Mouse (Mus musculus) intestine, embryonic 14.5 days (tissue): ENCODE measurements around the gene Nubp2. TPM values are rescaled to one million over a fixed set of nuclear protein-coding genes. Genes with fewer than 3 reads are reported as not detected.
A peak's percentile ranks its signal among the peaks of the same experiment; 100 is the strongest.

Experiments used
- ATAC-seq: fragments of 200-750 bp; cut with Nextera tagmentation; replicated peaks from 2 replicates; pipeline ENCODE4 v1.8.0; 2017; ENCODE audit warnings: low read depth, moderate number of reproducible peaks, moderate TSS enrichment, moderate library complexity; ENCODE audit not compliant: low FRiP score, low TSS enrichment
- DNase-seq: peaks from one replicate; pipeline ENCODE4 v3.0.0-alpha.2; 2018; ENCODE audit warnings: low spot score
- H3K27ac ChIP-seq: fragments of 300-500 bp; sonication (generic); 2 replicates; pipeline ENCODE4 v1.5.1; 2014; ENCODE audit warnings: low read depth, mild to moderate bottlenecking, control low read depth
- H3K27me3 ChIP-seq: fragments of 300-500 bp; sonication (generic); replicated peaks from 2 replicates; pipeline ENCODE4 v1.6.1; 2014; ENCODE audit warnings: low read length, control low read depth; ENCODE audit not compliant: control insufficient read depth, insufficient read depth
- H3K36me3 ChIP-seq: fragments of 300-500 bp; sonication (generic); 2 replicates; pipeline ENCODE4 v1.6.1; 2014; ENCODE audit warnings: low read length, control low read depth; ENCODE audit not compliant: control insufficient read depth, insufficient read depth
- H3K4me1 ChIP-seq: fragments of 300-500 bp; sonication (generic); replicated peaks from 2 replicates; pipeline ENCODE4 v1.6.1; 2014; ENCODE audit warnings: low read length, control low read depth, mixed read lengths; ENCODE audit not compliant: control insufficient read depth, insufficient read depth
- H3K4me2 ChIP-seq: fragments of 300-500 bp; sonication (generic); 2 replicates; pipeline ENCODE4 v1.6.1; 2014; ENCODE audit warnings: low read length
- H3K4me3 ChIP-seq: fragments of 300-500 bp; sonication (generic); 2 replicates; pipeline ENCODE4 v1.5.1; 2014; ENCODE audit warnings: low read depth, low read length, control low read depth, mixed read lengths
- H3K9ac ChIP-seq: fragments of 300-500 bp; sonication (generic); 2 replicates; pipeline ENCODE4 v1.6.1; 2014; ENCODE audit warnings: mild to moderate bottlenecking, low read length
- H3K9me3 ChIP-seq: fragments of 300-500 bp; sonication (generic); 2 replicates; pipeline ENCODE4 v1.6.1; 2016; ENCODE audit warnings: low read length, control low read depth; ENCODE audit not compliant: control insufficient read depth
- WGBS: fragments of 180-500 bp; shearing (Covaris S2); extraction: QIAGEN DNeasy Blood & Tissue Kit; methylation state at CpG from one replicate; pipeline ENCODE4 v1.1.7; 2014; 5-methylcytosine and 5-hydroxymethylcytosine counted together
- polyA plus RNA-seq: library from polyadenylated mRNA; unstranded; fragments of >200 nt; fragmentation: Nextera tagmentation; extraction: Ambion mirVana; gene quantifications from 2 replicates; pipeline ENCODE4 v1.2.1, GENCODE M21; 2014

Nubp2 gene
- polyA plus RNA-seq, 1 experiment from 2014 or later, result 61.9 TPM

GRCm38 (mm10) chr17:24860076-24860475 is 26.1 kb downstream of the Nubp2 start:
- Histone ChIP-seq H3K9ac (no peak overlapping the region), H3K4me3 (no peak overlapping the region), H3K27ac (no peak overlapping the region), H3K9me3 (no peaks in the 10 kb centered on the region), H3K36me3 (peaks cover 41% of the 10 kb centered on the region), H3K4me2 (no peak overlapping the region), H3K27me3 (no peaks in the 10 kb centered on the region), H3K4me1 (no peaks in the 10 kb centered on the region)
- WGBS, result 93% methylated on average over 8 of the region's 8 CpGs
- DNase-seq (no peak), ATAC-seq (no peak)

DNA sequence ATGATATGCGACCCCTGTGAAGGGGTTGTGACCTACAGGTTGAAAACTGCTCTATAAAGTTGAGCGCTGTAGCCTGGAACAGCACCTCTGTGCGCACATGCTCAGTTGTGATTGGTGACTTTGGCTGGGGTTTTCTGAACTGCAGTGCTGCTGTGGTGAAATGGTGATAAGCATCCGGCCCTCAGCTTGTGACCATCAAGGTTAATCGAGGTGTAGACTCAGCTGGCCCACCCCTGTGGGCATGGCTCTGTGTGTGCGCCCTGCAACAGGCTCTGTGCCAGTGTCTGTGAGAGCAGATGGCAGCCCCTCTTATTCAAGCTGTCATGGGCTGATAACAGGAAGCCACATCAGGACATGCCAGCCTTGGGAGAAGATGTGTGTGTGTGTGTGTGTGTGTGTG is 27.2 kb downstream of the Nubp2 start:
- 92% methylated on average over 6 of the region's 6 CpGs for WGBS
- H3K4me1 ChIP-seq, result no peaks in the 10 kb centered on the region
- no peak overlapping the region for H3K27ac ChIP-seq
- H3K27me3 ChIP-seq, result no peaks in the 10 kb centered on the region
- no peak overlapping the region for H3K4me3 ChIP-seq
- DNase-seq (no peak), ATAC-seq (no peak)
- H3K36me3 ChIP-seq, result peaks cover 47% of the 10 kb centered on the region
- H3K4me2 ChIP-seq, result no peak overlapping the region
- H3K9ac ChIP-seq, result no peak overlapping the region
- H3K9me3 ChIP-seq, result no peaks in the 10 kb centered on the region

GRCm38 (mm10) chr17:24857831-24858470 is 28.2 kb downstream of the Nubp2 start:
- ATAC-seq, result no peak
- no peak overlapping the region for H3K9ac ChIP-seq
- peaks cover 51% of the 10 kb centered on the region for H3K36me3 ChIP-seq
- no peak overlapping the region for H3K4me3 ChIP-seq
- no peak overlapping the region for H3K4me2 ChIP-seq
- H3K27me3 ChIP-seq, result no peaks in the 10 kb centered on the region
- H3K27ac ChIP-seq, result no peak overlapping the region
- no peaks in the 10 kb centered on the region for H3K4me1 ChIP-seq
- DNase-seq, result no peak
- WGBS, result 86% methylated on average over 8 of the region's 8 CpGs
- H3K9me3 ChIP-seq, result no peaks in the 10 kb centered on the region

DNA sequence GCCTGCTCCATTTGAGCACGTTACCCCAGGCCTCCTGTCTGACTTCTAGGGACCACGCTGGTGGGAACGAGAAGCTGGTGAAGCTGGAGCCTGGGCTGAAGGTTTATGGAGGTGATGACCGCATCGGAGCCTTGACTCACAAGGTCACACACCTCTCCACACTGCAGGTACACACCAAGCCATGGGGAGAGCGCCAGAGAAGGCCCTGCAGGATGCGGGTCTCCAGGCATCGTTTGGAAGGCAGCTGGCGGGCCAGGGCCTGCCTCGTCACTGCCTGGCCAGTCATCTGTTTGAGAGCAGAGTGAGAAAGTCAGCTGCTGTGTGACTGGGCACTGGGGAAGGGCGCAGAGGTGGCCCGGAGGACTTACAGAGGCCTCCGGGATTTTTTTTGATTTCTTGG is 29.6 kb downstream of the Nubp2 start:
- no peak for DNase-seq
- H3K4me3 ChIP-seq, result no peak overlapping the region
- no peak overlapping the region for H3K9ac ChIP-seq
- H3K9me3 ChIP-seq, result no peaks in the 10 kb centered on the region
- no peaks in the 10 kb centered on the region for H3K4me1 ChIP-seq
- no peak for ATAC-seq
- peaks cover 39% of the 10 kb centered on the region for H3K36me3 ChIP-seq
- no peak overlapping the region for H3K27ac ChIP-seq
- WGBS, result 87% methylated on average over 13 of the region's 13 CpGs
- 0 out of 2 replicates have a peak, but pooled peaks cover under 1% of the 10 kb centered on the region for H3K27me3 ChIP-seq
- no peak overlapping the region for H3K4me2 ChIP-seq

DNA sequence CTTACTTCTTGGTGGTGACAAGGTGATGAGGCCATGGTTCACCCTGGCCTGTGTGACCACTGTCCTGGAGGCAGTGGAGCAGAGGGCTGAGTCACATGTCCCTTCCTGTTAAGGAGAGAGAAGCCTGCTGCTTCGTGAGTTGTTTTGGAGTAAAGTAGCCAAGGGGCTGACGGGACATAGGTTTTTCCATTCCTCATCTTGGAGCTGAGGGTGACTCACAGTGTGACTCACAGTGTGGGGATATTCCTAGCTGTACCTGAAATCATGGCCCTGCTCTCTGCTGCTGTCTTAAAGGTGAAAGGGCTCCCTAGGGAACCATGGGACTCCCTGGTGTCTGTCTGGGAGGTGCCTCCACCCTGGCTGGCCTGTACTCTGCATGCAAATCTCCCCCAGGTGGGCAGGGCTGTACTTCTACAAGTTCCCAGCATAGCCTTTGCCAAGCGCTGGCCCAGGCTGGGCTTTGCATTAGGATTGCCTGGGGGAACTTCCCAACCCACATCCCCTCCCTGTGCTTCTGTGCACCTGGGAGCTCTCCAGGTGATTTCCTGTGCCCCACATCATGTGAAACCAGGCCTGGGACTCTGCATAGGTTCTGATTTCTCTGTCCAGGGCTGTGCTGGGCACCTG is 30.2 kb downstream of the Nubp2 start:
- Histone ChIP-seq H3K27me3 (peaks cover 6% of the 10 kb centered on the region; the same call in 1 of the 2 replicates), H3K4me3 (no peak overlapping the region), H3K9me3 (no peaks in the 10 kb centered on the region), H3K27ac (no peak overlapping the region), H3K4me2 (no peak overlapping the region), H3K4me1 (peaks cover 6% of the 10 kb centered on the region; the same call in 1 of the 2 replicates), H3K9ac (no peak overlapping the region), H3K36me3 (peaks cover 32% of the 10 kb centered on the region)
- ATAC-seq (no peak), DNase-seq (no peak)
- WGBS, result 83% methylated on average over 3 of the region's 3 CpGs

DNA sequence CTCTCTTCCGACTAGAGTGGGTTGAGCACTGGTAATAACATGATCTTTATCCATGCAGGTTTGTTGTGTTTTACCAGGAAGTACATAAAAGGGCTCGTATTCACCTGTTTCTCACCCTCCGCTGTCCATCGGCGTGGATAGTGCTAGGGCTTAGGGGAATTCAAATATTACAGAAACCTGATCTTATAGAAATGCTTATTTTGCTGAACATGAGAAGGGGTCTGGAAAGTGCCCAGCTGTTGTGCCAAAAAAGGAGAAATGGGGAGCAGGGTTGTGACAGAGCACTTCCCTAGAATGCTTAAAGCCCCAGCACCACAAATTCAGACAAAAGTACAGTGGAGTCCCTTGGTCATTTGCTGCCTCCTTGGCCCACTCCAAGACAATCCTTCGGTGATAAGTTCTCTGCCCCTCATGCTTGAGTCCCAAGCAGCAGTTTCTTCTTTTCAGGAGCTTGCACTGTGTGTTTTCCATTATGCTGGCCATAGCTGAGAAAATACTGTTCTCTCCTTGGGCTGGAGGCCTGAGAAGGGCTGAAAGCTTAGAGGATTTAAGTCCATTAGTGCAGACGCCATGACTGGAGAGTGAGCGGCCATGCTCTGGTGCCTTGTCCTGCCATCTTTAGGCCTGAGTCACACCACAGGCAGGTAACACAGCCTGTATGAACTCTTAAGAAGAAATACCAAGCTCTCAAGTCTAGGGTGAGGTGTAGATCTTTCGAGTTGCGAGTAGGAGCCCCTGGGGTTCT is 34.6 kb downstream of the Nubp2 start:
- peak overlapping the region; percentile 94 for H3K4me2 ChIP-seq
- H3K9me3 ChIP-seq, result no peaks in the 10 kb centered on the region
- WGBS, result 81% methylated on average over 10 of the region's 10 CpGs
- no peak overlapping the region for H3K9ac ChIP-seq
- no peak overlapping the region for H3K27ac ChIP-seq
- peak overlapping the region; percentile 96; the same call in 1 of the 2 replicates for H3K4me3 ChIP-seq
- peaks cover 6% of the 10 kb centered on the region; the same call in 1 of the 2 replicates for H3K27me3 ChIP-seq
- DNase-seq, result no peak
- H3K4me1 ChIP-seq, result peaks cover 12% of the 10 kb centered on the region
- ATAC-seq, result no peak
- H3K36me3 ChIP-seq, result peaks cover 21% of the 10 kb centered on the region

- Histone ChIP-seq H3K27ac (no peak overlapping the region), H3K36me3 (peaks cover 15% of the 10 kb centered on the region), H3K4me3 (peak overlapping the region; percentile 96), H3K27me3 (peaks cover 6% of the 10 kb centered on the region; the same call in 1 of the 2 replicates), H3K4me2 (peak overlapping the region; percentile 94), H3K9me3 (no peaks in the 10 kb centered on the region), H3K9ac (peak overlapping the region; percentile 71), H3K4me1 (peaks cover 12% of the 10 kb centered on the region)
- ATAC-seq (no peak), DNase-seq (no peak)
- WGBS, result under 1% methylated on average over 20 of the region's 20 CpGs
These were observed 35.4 kb downstream of the Nubp2 start for GRCm38 (mm10) chr17:24850773-24851127.

DNA sequence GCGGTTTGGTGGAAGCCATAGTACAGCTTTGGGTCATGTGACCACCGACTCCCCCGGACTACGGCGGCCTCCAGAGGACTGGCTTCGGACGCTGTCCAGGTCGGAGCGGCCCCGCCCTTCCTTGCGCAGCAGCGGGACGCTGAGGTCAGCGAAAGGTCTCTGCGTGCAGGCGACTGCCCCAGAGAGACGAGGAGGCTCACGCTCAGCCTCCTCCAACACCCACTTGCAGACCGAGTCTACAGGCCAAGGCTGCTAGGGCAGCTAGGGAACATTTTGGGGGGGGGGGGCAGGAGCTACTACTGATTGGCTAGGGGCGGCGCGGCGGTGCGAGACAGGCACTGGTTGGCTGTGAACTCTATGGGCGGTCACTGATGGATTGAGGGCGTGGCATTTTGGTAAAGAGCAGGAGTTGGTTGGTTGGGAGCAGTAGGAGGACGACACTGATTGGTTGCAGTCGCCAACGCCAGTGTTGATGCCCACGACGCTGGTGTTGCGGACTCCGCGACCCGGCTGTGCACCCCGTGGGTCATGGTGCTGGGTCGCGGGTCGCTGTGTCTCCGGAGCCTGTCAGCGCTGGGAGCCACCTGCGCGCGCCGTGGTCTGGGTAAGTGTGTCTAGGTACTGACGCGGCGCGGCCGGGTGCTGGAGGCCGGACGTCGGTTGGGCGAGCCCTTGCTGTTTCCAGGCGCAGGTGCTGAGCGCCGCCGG is 35.9 kb downstream of the Nubp2 start, which contains the start of gene Fahd1:
Gene Fahd1, minus strand, starts transcription at position 300 of the 708 bp plus-strand sequence.
- H3K9ac ChIP-seq, result peak within 1 kb of the TSS; percentile 71
- H3K9me3 ChIP-seq, result no peaks in the 10 kb centered on the region
- peaks cover 6% of the 10 kb centered on the region; the same call in 1 of the 2 replicates for H3K27me3 ChIP-seq
- WGBS, result under 1% methylated on average over 58 of the region's 58 CpGs
- peaks cover 12% of the 10 kb centered on the region for H3K4me1 ChIP-seq
- H3K4me2 ChIP-seq, result peak within 1 kb of the TSS; percentile 94
- ATAC-seq (peak; percentile 99), DNase-seq (peak; percentile 97)
- peaks cover 15% of the 10 kb centered on the region for H3K36me3 ChIP-seq
- peak within 1 kb of the TSS; percentile 96 for H3K4me3 ChIP-seq
- H3K27ac ChIP-seq, result peak within 1 kb of the TSS; percentile 91
